Mouse (Mus musculus) midbrain, embryonic 11.5 days (tissue): ENCODE results near the gene Map1s. TPM values are rescaled to one million over a fixed set of nuclear protein-coding genes. Genes with fewer than 3 reads are reported as not detected.

Experiments used
- ATAC-seq: fragments of 200-750 bp; cut with Nextera tagmentation; 2 replicates; pipeline ENCODE4 v1.8.0; 2017; ENCODE audit warnings: moderate TSS enrichment, moderate library complexity; ENCODE audit not compliant: low FRiP score
- DNase-seq: peaks from one replicate; pipeline ENCODE4 v3.0.0; 2015; ENCODE audit warnings: low spot score; ENCODE audit errors: missing footprints
- H3K27ac ChIP-seq: fragments of 300-500 bp; sonication (generic); 2 replicates; pipeline ENCODE4 v1.5.1; 2014; ENCODE audit warnings: low read depth, low read length
- H3K27me3 ChIP-seq: fragments of 300-500 bp; sonication (generic); 2 replicates; pipeline ENCODE4 v1.6.1; 2014; ENCODE audit warnings: mild to moderate bottlenecking, low read length, moderate library complexity, mixed read lengths; ENCODE audit not compliant: control insufficient read depth, insufficient read depth
- H3K36me3 ChIP-seq: fragments of 300-500 bp; sonication (generic); 2 replicates; pipeline ENCODE4 v1.6.1; 2014; ENCODE audit warnings: mild to moderate bottlenecking, low read length, moderate library complexity, mixed read lengths; ENCODE audit not compliant: control insufficient read depth, insufficient read depth
- H3K4me1 ChIP-seq: fragments of 300-500 bp; sonication (generic); 2 replicates; pipeline ENCODE4 v1.6.1; 2014; ENCODE audit warnings: low read length; ENCODE audit not compliant: control insufficient read depth, insufficient read depth
- H3K4me2 ChIP-seq: fragments of 300-500 bp; sonication (generic); 2 replicates; pipeline ENCODE4 v1.6.1; 2014; ENCODE audit warnings: mild to moderate bottlenecking, moderate library complexity
- H3K4me3 ChIP-seq: fragments of 300-500 bp; sonication (generic); 2 replicates; pipeline ENCODE4 v1.5.1; 2014; ENCODE audit warnings: low read depth, low read length
- H3K9ac ChIP-seq: fragments of 300-500 bp; sonication (generic); 2 replicates; pipeline ENCODE4 v1.6.1; 2014; ENCODE audit warnings: low read length
- H3K9me3 ChIP-seq: fragments of 300-500 bp; sonication (generic); 2 replicates; pipeline ENCODE4 v1.6.1; 2016; ENCODE audit warnings: low read length; ENCODE audit not compliant: control insufficient read depth
- WGBS: fragments of 180-500 bp; shearing (Covaris S2); extraction: QIAGEN DNeasy Blood & Tissue Kit; methylation state at CpG from one replicate; pipeline ENCODE4 v1.1.7; 2014; 5-methylcytosine and 5-hydroxymethylcytosine counted together
- polyA plus RNA-seq: library from polyadenylated mRNA; unstranded; fragments of >200 nt; fragmentation: Nextera tagmentation; extraction: Ambion mirVana; gene quantifications from 2 replicates; pipeline ENCODE4 v1.2.1, GENCODE M21; 2014

Map1s gene
- polyA plus RNA-seq, 1 experiment from 2014 or later: 35.4 TPM

GRCm38 (mm10) chr8:70902211-70902610, 3.5 kb upstream of the Map1s start:
- no peak overlapping the region for H3K4me2 ChIP-seq
- H3K27ac ChIP-seq: no peak overlapping the region
- peaks cover 10% of the 10 kb centered on the region for H3K4me1 ChIP-seq
- no peak for DNase-seq
- no peaks in the 10 kb centered on the region for H3K36me3 ChIP-seq
- H3K9ac ChIP-seq: no peak overlapping the region
- WGBS: 38% methylated on average over 5 of the region's 5 CpGs
- H3K4me3 ChIP-seq: no peak overlapping the region
- H3K9me3 ChIP-seq: no peaks in the 10 kb centered on the region
- no peaks in the 10 kb centered on the region; the same call in 1 of the 2 replicates for H3K27me3 ChIP-seq
- ATAC-seq: no peak

DNA sequence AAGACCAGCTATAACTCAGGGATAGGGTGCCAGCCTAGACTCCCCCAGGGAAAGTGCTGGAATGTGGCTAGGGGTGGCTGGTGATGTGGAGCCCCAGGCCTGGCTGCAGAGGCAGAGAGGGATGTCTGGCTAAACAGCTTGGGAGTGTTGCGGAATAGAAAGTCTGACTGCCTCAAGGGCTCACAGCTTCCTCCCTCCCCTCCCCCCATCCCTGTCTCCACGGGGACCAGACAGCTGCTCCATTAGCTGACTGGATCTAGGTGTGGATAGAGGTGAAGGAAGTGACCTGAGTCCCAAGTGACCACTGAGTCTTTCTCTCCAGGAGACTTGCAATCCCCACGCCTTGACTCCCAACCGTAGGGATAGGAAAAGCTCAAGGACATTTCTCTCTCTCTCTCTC, 2.6 kb upstream of the Map1s start:
- Histone ChIP-seq H3K4me1 (peaks cover 10% of the 10 kb centered on the region), H3K36me3 (no peaks in the 10 kb centered on the region), H3K4me3 (no peak overlapping the region), H3K9ac (peak overlapping the region; percentile 20; the same call in 1 of the 2 replicates), H3K27me3 (no peaks in the 10 kb centered on the region; the same call in 1 of the 2 replicates), H3K27ac (no peak overlapping the region), H3K9me3 (no peaks in the 10 kb centered on the region), H3K4me2 (no peak overlapping the region)
- 46% methylated on average over 4 of the region's 4 CpGs for WGBS
- DNase-seq (no peak), ATAC-seq (no peak)

- no peak overlapping the region for H3K4me3 ChIP-seq
- H3K27ac ChIP-seq: no peak overlapping the region
- no peak for ATAC-seq
These were observed 2.1 kb upstream of the Map1s start for GRCm38 (mm10) chr8:70903582-70903981.

GRCm38 (mm10) chr8:70904532-70904931, 1.2 kb upstream of the Map1s start:
- 66% methylated on average over 4 of the region's 4 CpGs for WGBS
- DNase-seq: no peak

More at GRCm38 (mm10) chr8:70903582-70903981, 2.1 kb upstream of the Map1s start:
- DNase-seq: no peak
- no peak overlapping the region for H3K9ac ChIP-seq
- H3K4me2 ChIP-seq: no peak overlapping the region
- H3K4me1 ChIP-seq: peaks cover 6% of the 10 kb centered on the region
- H3K9me3 ChIP-seq: no peaks in the 10 kb centered on the region
- no peaks in the 10 kb centered on the region; the same call in 1 of the 2 replicates for H3K27me3 ChIP-seq
- H3K36me3 ChIP-seq: no peaks in the 10 kb centered on the region

GRCm38 (mm10) chr8:70905463-70905830, 285 bp upstream of the Map1s start:
- 20% methylated on average over 8 of the region's 8 CpGs for WGBS
- Histone ChIP-seq H3K27me3 (no peaks in the 10 kb centered on the region; the same call in 1 of the 2 replicates), H3K27ac (no peak overlapping the region; the same call in 1 of the 2 replicates), H3K9ac (peak overlapping the region; percentile 91), H3K4me2 (peak overlapping the region; percentile 85), H3K4me1 (peaks cover 6% of the 10 kb centered on the region), H3K9me3 (no peaks in the 10 kb centered on the region), H3K36me3 (no peaks in the 10 kb centered on the region), H3K4me3 (peak overlapping the region; percentile 95)
- DNase-seq: no peak
- ATAC-seq: peak; percentile 25

More at GRCm38 (mm10) chr8:70904532-70904931, 1.2 kb upstream of the Map1s start:
- Histone ChIP-seq H3K9ac (no peak overlapping the region), H3K9me3 (no peaks in the 10 kb centered on the region), H3K36me3 (no peaks in the 10 kb centered on the region), H3K27me3 (no peaks in the 10 kb centered on the region; the same call in 1 of the 2 replicates), H3K4me3 (no peak overlapping the region), H3K4me1 (peaks cover 6% of the 10 kb centered on the region), H3K27ac (no peak overlapping the region), H3K4me2 (no peak overlapping the region)
- no peak for ATAC-seq

GRCm38 (mm10) chr8:70907518-70907917, 1.8 kb downstream of the Map1s start:
- DNase-seq: no peak
- Histone ChIP-seq H3K9ac (no peak overlapping the region), H3K27ac (no peak overlapping the region), H3K36me3 (peaks cover 2% of the 10 kb centered on the region; the same call in 1 of the 2 replicates), H3K27me3 (no peaks in the 10 kb centered on the region), H3K4me2 (no peak overlapping the region), H3K4me1 (peaks cover 6% of the 10 kb centered on the region), H3K9me3 (no peaks in the 10 kb centered on the region), H3K4me3 (no peak overlapping the region)
- ATAC-seq: no peak
- WGBS: 92% methylated on average over 2 of the region's 2 CpGs

GRCm38 (mm10) chr8:70911596-70911995, 5.9 kb downstream of the Map1s start:
- Histone ChIP-seq H3K4me3 (no peak overlapping the region), H3K27me3 (no peaks in the 10 kb centered on the region), H3K9ac (no peak overlapping the region), H3K27ac (no peak overlapping the region), H3K36me3 (peaks cover 20% of the 10 kb centered on the region), H3K4me2 (no peak overlapping the region), H3K4me1 (peaks cover 5% of the 10 kb centered on the region), H3K9me3 (no peaks in the 10 kb centered on the region)
- ATAC-seq (no peak), DNase-seq (no peak)
- 78% methylated on average over 5 of the region's 5 CpGs for WGBS

DNA sequence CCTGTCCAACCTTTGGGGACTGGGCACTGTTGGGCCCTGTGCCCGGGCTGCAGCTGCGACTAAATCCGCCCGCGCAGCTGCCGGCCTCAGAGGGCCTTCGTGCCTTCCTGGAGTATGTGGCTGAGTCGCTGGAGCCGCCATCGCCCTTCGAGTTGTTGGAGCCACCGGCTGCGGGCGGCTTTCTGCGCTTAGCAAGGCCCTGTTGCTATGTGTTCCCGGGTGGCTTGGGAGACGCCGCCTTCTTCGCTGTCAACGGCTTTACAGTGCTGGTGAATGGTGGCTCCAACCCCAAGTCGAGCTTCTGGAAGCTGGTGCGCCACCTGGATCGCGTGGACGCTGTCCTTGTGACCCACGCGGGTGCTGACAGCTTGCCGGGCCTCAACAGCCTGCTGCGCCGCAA, 7.2 kb downstream of the Map1s start:
- ATAC-seq: no peak
- 94% methylated on average over 30 of the region's 30 CpGs for WGBS
- H3K4me1 ChIP-seq: no peaks in the 10 kb centered on the region

GRCm38 (mm10) chr8:70913523-70913922, 7.8 kb downstream of the Map1s start:
- H3K36me3 ChIP-seq: peaks cover 23% of the 10 kb centered on the region
- no peak for ATAC-seq

More for the DNA sequence above, 7.2 kb downstream of the Map1s start:
- Histone ChIP-seq H3K27me3 (no peaks in the 10 kb centered on the region), H3K9me3 (no peaks in the 10 kb centered on the region), H3K9ac (no peak overlapping the region), H3K27ac (no peak overlapping the region), H3K4me2 (no peak overlapping the region), H3K36me3 (peaks cover 21% of the 10 kb centered on the region), H3K4me3 (no peak overlapping the region)
- DNase-seq: no peak

More at GRCm38 (mm10) chr8:70913523-70913922, 7.8 kb downstream of the Map1s start:
- WGBS: 96% methylated on average over 26 of the region's 26 CpGs
- no peaks in the 10 kb centered on the region for H3K4me1 ChIP-seq
- H3K9ac ChIP-seq: no peak overlapping the region
- H3K27ac ChIP-seq: no peak overlapping the region
- no peaks in the 10 kb centered on the region for H3K27me3 ChIP-seq
- no peak for DNase-seq
- no peaks in the 10 kb centered on the region for H3K9me3 ChIP-seq
- no peak overlapping the region for H3K4me2 ChIP-seq
- no peak overlapping the region for H3K4me3 ChIP-seq
